Mouse (Mus musculus): ENCODE measurements around the gene Rpl3.

Rpl3 gene

GRCm38 (mm10) chr15:80034366-80034765 is 57.3 kb downstream of the Rpl3 start:
- peak; percentile 24 for DNase-seq (ENCODE audit: low spot score)

GRCm38 (mm10) chr15:80031133-80031532 is 60.5 kb downstream of the Rpl3 start:
- no peak for DNase-seq (ENCODE audit: low spot score)

GRCm38 (mm10) chr15:80030399-80030798 is 61.3 kb downstream of the Rpl3 start:
- DNase-seq (ENCODE audit: low spot score): no peak

GRCm38 (mm10) chr15:80028862-80029261 is 62.8 kb downstream of the Rpl3 start:
- DNase-seq (ENCODE audit: low spot score): no peak
